Mouse (Mus musculus): ENCODE results near the gene Rgcc.

Gene Rgcc

GRCm38 (mm10) chr14:79299796-79300195 is 1.6 kb downstream of the Rgcc start:
- DNase-seq: no peak

- peak; percentile 45 for DNase-seq
Observed at GRCm38 (mm10) chr14:79299230-79299629, 2.2 kb downstream of the Rgcc start.

GRCm38 (mm10) chr14:79298314-79298992 is 3.0 kb downstream of the Rgcc start:
- DNase-seq: no peak

GRCm38 (mm10) chr14:79296836-79297235 is 4.6 kb downstream of the Rgcc start:
- DNase-seq: no peak

- no peak for DNase-seq
Observed at GRCm38 (mm10) chr14:79296201-79296600, 5.2 kb downstream of the Rgcc start.

GRCm38 (mm10) chr14:79295579-79295978 is 5.9 kb downstream of the Rgcc start:
- no peak for DNase-seq

- no peak for DNase-seq
Observed at GRCm38 (mm10) chr14:79294950-79295349, 6.5 kb downstream of the Rgcc start.

- no peak for DNase-seq
Observed at GRCm38 (mm10) chr14:79294051-79294814, 7.2 kb downstream of the Rgcc start.

- peak; percentile 66 for DNase-seq
Observed at GRCm38 (mm10) chr14:79293119-79293780, 8.2 kb downstream of the Rgcc start.

- no peak for DNase-seq
Observed at GRCm38 (mm10) chr14:79291629-79292028, 9.8 kb downstream of the Rgcc start.

GRCm38 (mm10) chr14:79290683-79291425 is 10.6 kb downstream of the Rgcc start:
- DNase-seq: no peak

GRCm38 (mm10) chr14:79289909-79290308 is 11.5 kb downstream of the Rgcc start:
- no peak for DNase-seq

GRCm38 (mm10) chr14:79288280-79288679 is 13.2 kb downstream of the Rgcc start:
- no peak for DNase-seq

- no peak for DNase-seq
Observed at GRCm38 (mm10) chr14:79287251-79287863, 14.1 kb downstream of the Rgcc start.

- no peak for DNase-seq
Observed at GRCm38 (mm10) chr14:79285549-79285948, 15.9 kb downstream of the Rgcc start.

GRCm38 (mm10) chr14:79284616-79285015 is 16.8 kb downstream of the Rgcc start:
- no peak for DNase-seq

- DNase-seq: no peak
Observed at GRCm38 (mm10) chr14:79283952-79284351, 17.5 kb downstream of the Rgcc start.

GRCm38 (mm10) chr14:79281894-79282553 is 19.4 kb downstream of the Rgcc start:
- no peak for DNase-seq

GRCm38 (mm10) chr14:79280456-79280855 is 21.0 kb downstream of the Rgcc start:
- DNase-seq: no peak

GRCm38 (mm10) chr14:79279494-79279893 is 22.0 kb downstream of the Rgcc start:
- DNase-seq: peak; percentile 59

- DNase-seq: no peak
Observed at GRCm38 (mm10) chr14:79278927-79279326, 22.5 kb downstream of the Rgcc start.

- DNase-seq: peak; percentile 58
Observed at GRCm38 (mm10) chr14:79277922-79278321, 23.5 kb downstream of the Rgcc start.

Measured in kidney, adult 9 months (tissue).